ENCODE assay signal across 8 mouse cellular contexts in genomic region chr10:80808099-80808984, GRCm38 (mm10). TPM values are rescaled to one million over a fixed set of nuclear protein-coding genes. Genes with fewer than 3 reads are reported as not detected.
DNase-seq lines count a peak whose midpoint lies in the region; ATAC-seq and TF ChIP-seq lines count a peak whose summit lies in the region.

No protein-coding gene starts in this region.

- DNase-seq in heart, postnatal 14 days = no peak
- peak; percentile 32 for DNase-seq in embryo, embryonic 10.5 days (ENCODE audit: low spot score)
- DNase-seq in hindbrain, embryonic 14.5 days (ENCODE audit: low spot score) = no peak
- DNase-seq in midbrain, postnatal 0 days (ENCODE audit: low spot score) = no peak
- DNase-seq in urinary bladder, postnatal 4 days (ENCODE audit: low spot score in 2 of 2) = no peak
- DNase-seq in thymus, postnatal 25 days = no peak
- DNase-seq in spleen, postnatal 36 days (ENCODE audit: low spot score in 2 of 2) = no peak

- peaks cover 50% of the 10 kb centered on the region for H3K4me1 ChIP-seq in heart, embryonic 16.5 days (ENCODE audit: control insufficient read depth, insufficient read depth, low read length)
- peaks cover 16% of the 10 kb centered on the region for H3K4me1 ChIP-seq in hindbrain, embryonic 14.5 days (replicated peaks; ENCODE audit: control insufficient read depth, insufficient read depth, low read length)
- peaks cover 10% of the 10 kb centered on the region; the same call in 1 of the 2 replicates for H3K4me1 ChIP-seq in midbrain, postnatal 0 days (ENCODE audit: insufficient read depth, low read length)

- 25% methylated on average over 40 of the region's 40 CpGs for WGBS in heart, embryonic 16.5 days
- WGBS in hindbrain, embryonic 14.5 days = 18% methylated on average over 40 of the region's 40 CpGs
- 16% methylated on average over 40 of the region's 40 CpGs for WGBS in midbrain, postnatal 0 days

- no peaks in the 10 kb centered on the region for H3K9me3 ChIP-seq in heart, embryonic 16.5 days (replicated peaks; ENCODE audit: control insufficient read depth, low read length)
- H3K9me3 ChIP-seq in hindbrain, embryonic 14.5 days (ENCODE audit: control insufficient read depth, low read length) = no peaks in the 10 kb centered on the region
- no peaks in the 10 kb centered on the region for H3K9me3 ChIP-seq in midbrain, postnatal 0 days (ENCODE audit: low read length)

- intact Hi-C loops in heart, postnatal 14 days (cut with DNase I) = no loop called here

- peak overlapping the region; percentile 89 for H3K4me2 ChIP-seq in heart, embryonic 16.5 days (ENCODE audit: low read depth, low read length)
- peak overlapping the region; percentile 98 for H3K4me2 ChIP-seq in hindbrain, embryonic 14.5 days (replicated peaks)
- peak overlapping the region; percentile 94 for H3K4me2 ChIP-seq in midbrain, postnatal 0 days (ENCODE audit: low read depth, low read length, poor library complexity, severe bottlenecking)

- peaks cover 4% of the 10 kb centered on the region; the same call in 1 of the 2 replicates for H3K27me3 ChIP-seq in heart, embryonic 16.5 days (ENCODE audit: control insufficient read depth, insufficient read depth, low read length)
- peaks cover 18% of the 10 kb centered on the region for H3K27me3 ChIP-seq in hindbrain, embryonic 14.5 days (ENCODE audit: control insufficient read depth, insufficient read depth, low read length)
- no peaks in the 10 kb centered on the region for H3K27me3 ChIP-seq in midbrain, postnatal 0 days (ENCODE audit: insufficient read depth, low read length)

- peak overlapping the region; percentile 84 for H3K27ac ChIP-seq in heart, embryonic 16.5 days (ENCODE audit: low read length)
- H3K27ac ChIP-seq in hindbrain, embryonic 14.5 days = no peak overlapping the region
- no peak overlapping the region for H3K27ac ChIP-seq in midbrain, postnatal 0 days (ENCODE audit: low read depth, low read length)

- no peak for ATAC-seq in heart, embryonic 16.5 days (replicated peaks; ENCODE audit: extremely low read depth, insufficient read depth, low FRiP score)
- no peak for ATAC-seq in hindbrain, embryonic 14.5 days (ENCODE audit: low FRiP score)
- no peak for ATAC-seq in midbrain, postnatal 0 days (ENCODE audit: low FRiP score)

- peaks cover 11% of the 10 kb centered on the region for H3K36me3 ChIP-seq in heart, embryonic 16.5 days (ENCODE audit: control insufficient read depth, insufficient read depth)
- peaks cover 22% of the 10 kb centered on the region for H3K36me3 ChIP-seq in hindbrain, embryonic 14.5 days (replicated peaks; ENCODE audit: control insufficient read depth, insufficient read depth)
- H3K36me3 ChIP-seq in midbrain, postnatal 0 days (ENCODE audit: insufficient read depth, low read length) = peaks cover 20% of the 10 kb centered on the region

- H3K9ac ChIP-seq in heart, embryonic 16.5 days (ENCODE audit: low read length) = peak overlapping the region; percentile 67
- peak overlapping the region; percentile 0; the same call in 1 of the 2 replicates for H3K9ac ChIP-seq in hindbrain, embryonic 14.5 days
- 0 out of 2 replicates have a peak overlapping the region, but pooled peaks have one; percentile 19 for H3K9ac ChIP-seq in midbrain, postnatal 0 days (replicated peaks; ENCODE audit: low read length, poor library complexity, severe bottlenecking)

- no peak for TF ChIP-seq CTCF in midbrain, postnatal 0 days (IDR thresholded peaks at IDR 0.05)

- peak overlapping the region; percentile 29 for H3K4me3 ChIP-seq in heart, embryonic 16.5 days (ENCODE audit: low read length)
- H3K4me3 ChIP-seq in hindbrain, embryonic 14.5 days (replicated peaks; ENCODE audit: low read length) = 0 out of 2 replicates have a peak overlapping the region, but pooled peaks have one; percentile 1
- H3K4me3 ChIP-seq in midbrain, postnatal 0 days (ENCODE audit: low read depth, low read length) = peak overlapping the region; percentile 6; the same call in 1 of the 2 replicates

RNA-seq across cellular contexts. Expression of gene Amh, which starts 3.3 kb away (rescaled TPM):
- 0.13 and 0.29 TPM in 2 replicates for polyA plus RNA-seq in heart, embryonic 16.5 days (2015; fragmentation: Nextera tagmentation; extraction: Ambion mirVana)
- under 1 TPM; 0.56 to 0.65 TPM for total RNA-seq in heart, postnatal 14 days (2021)
- polyA plus RNA-seq in hindbrain, embryonic 14.5 days (2014; fragmentation: Nextera tagmentation; extraction: Ambion mirVana) = 0.16 TPM in 1 of 2 replicates, not detected in the other
- total RNA-seq in midbrain, postnatal 0 days (2014; rRNA removed) = 0.82 and 2.9 TPM in 2 replicates
- not detected in 2 replicates for polyA plus RNA-seq in midbrain, postnatal 0 days (2015; fragmentation: Nextera tagmentation; extraction: Ambion mirVana)

RNA-seq across cellular contexts. Expression of gene Jsrp1, which starts 5.0 kb away (rescaled TPM):
- polyA plus RNA-seq in heart, embryonic 16.5 days (2015; fragmentation: Nextera tagmentation; extraction: Ambion mirVana) = 5.6 and 6.7 TPM in 2 replicates
- total RNA-seq in heart, postnatal 14 days (2021) = not detected
- polyA plus RNA-seq in hindbrain, embryonic 14.5 days (2014; fragmentation: Nextera tagmentation; extraction: Ambion mirVana) = 0.37 and 0.96 TPM in 2 replicates
- total RNA-seq in midbrain, postnatal 0 days (2014; rRNA removed) = not detected in 2 replicates
- polyA plus RNA-seq in midbrain, postnatal 0 days (2015; fragmentation: Nextera tagmentation; extraction: Ambion mirVana) = 0.83 and 1.1 TPM in 2 replicates

RNA-seq across cellular contexts. Expression of gene Plekhj1, which starts 9.9 kb away (rescaled TPM):
- polyA plus RNA-seq in heart, embryonic 16.5 days (2015; fragmentation: Nextera tagmentation; extraction: Ambion mirVana) = 79.4 and 83.3 TPM in 2 replicates
- 10 to 100 TPM; 35.7 to 36.3 TPM for total RNA-seq in heart, postnatal 14 days (2021)
- polyA plus RNA-seq in hindbrain, embryonic 14.5 days (2014; fragmentation: Nextera tagmentation; extraction: Ambion mirVana) = 117 and 123 TPM in 2 replicates
- 68.0 and 88.1 TPM in 2 replicates for total RNA-seq in midbrain, postnatal 0 days (2014; rRNA removed)
- 94.1 and 103 TPM in 2 replicates for polyA plus RNA-seq in midbrain, postnatal 0 days (2015; fragmentation: Nextera tagmentation; extraction: Ambion mirVana)

RNA-seq across cellular contexts. Expression of gene Sf3a2, which starts 10.3 kb away (rescaled TPM):
- polyA plus RNA-seq in heart, embryonic 16.5 days (2015; fragmentation: Nextera tagmentation; extraction: Ambion mirVana) = 42.3 and 47.7 TPM in 2 replicates
- 10 to 100 TPM; 27.0 to 31.6 TPM for total RNA-seq in heart, postnatal 14 days (2021)
- polyA plus RNA-seq in hindbrain, embryonic 14.5 days (2014; fragmentation: Nextera tagmentation; extraction: Ambion mirVana) = 55.6 and 62.9 TPM in 2 replicates
- total RNA-seq in midbrain, postnatal 0 days (2014; rRNA removed) = 18.3 and 34.2 TPM in 2 replicates
- polyA plus RNA-seq in midbrain, postnatal 0 days (2015; fragmentation: Nextera tagmentation; extraction: Ambion mirVana) = 61.5 and 64.3 TPM in 2 replicates

RNA-seq across cellular contexts. Expression of gene Oaz1, which starts 18.1 kb away (rescaled TPM):
- polyA plus RNA-seq in heart, embryonic 16.5 days (2015; fragmentation: Nextera tagmentation; extraction: Ambion mirVana) = 2,111 and 2,265 TPM in 2 replicates
- 100 to 1,000 TPM; 893 to 962 TPM for total RNA-seq in heart, postnatal 14 days (2021)
- polyA plus RNA-seq in hindbrain, embryonic 14.5 days (2014; fragmentation: Nextera tagmentation; extraction: Ambion mirVana) = 1,195 and 1,204 TPM in 2 replicates
- 863 and 928 TPM in 2 replicates for total RNA-seq in midbrain, postnatal 0 days (2014; rRNA removed)
- polyA plus RNA-seq in midbrain, postnatal 0 days (2015; fragmentation: Nextera tagmentation; extraction: Ambion mirVana) = 1,039 and 1,193 TPM in 2 replicates

Comparison
In these comparisons a context has a peak if more than half of its experiments do, and no peak if none do; other contexts are left out.
1. H3K9ac ChIP-seq: peak in every context shown above with its lines; median percentile 67 in heart, embryonic 16.5 days; 19 in midbrain, postnatal 0 days; 0 in hindbrain, embryonic 14.5 days.